Mouse (Mus musculus) small intestine, adult 2 months (tissue): Measurements from ENCODE around the gene Fads3. TPM values are rescaled to one million over a fixed set of nuclear protein-coding genes. Genes with fewer than 3 reads are reported as not detected.

Experiments used
- H3K27ac ChIP-seq: fragments of 200-500 bp; 2 replicates; pipeline ENCODE4 v1.5.1; 2012; ENCODE audit warnings: low read depth, low read length, control low read depth, inconsistent platforms; ENCODE audit not compliant: insufficient read depth
- H3K27me3 ChIP-seq: fragments of 200-500 bp; 2 replicates; pipeline ENCODE4 v1.6.1; 2012; ENCODE audit warnings: mild to moderate bottlenecking, moderate library complexity, low read length, inconsistent platforms; ENCODE audit not compliant: control insufficient read depth, insufficient read depth
- H3K36me3 ChIP-seq: fragments of 200-500 bp; 2 replicates; pipeline ENCODE4 v1.6.1; 2012; ENCODE audit warnings: mild to moderate bottlenecking, low read length, control low read depth, inconsistent platforms; ENCODE audit not compliant: control insufficient read depth, insufficient read depth
- H3K4me1 ChIP-seq: fragments of 200-500 bp; 2 replicates; pipeline ENCODE4 v1.6.1; 2012; ENCODE audit warnings: low read length, inconsistent platforms, mixed read lengths; ENCODE audit not compliant: control insufficient read depth, insufficient read depth, insufficient read length
- H3K4me3 ChIP-seq: fragments of 200-500 bp; 2 replicates; pipeline ENCODE4 v1.5.1; 2012; ENCODE audit warnings: low read depth, mild to moderate bottlenecking, control low read depth, inconsistent platforms, low read length, moderate library complexity
- CTCF ChIP-seq: fragments of 200-500 bp; IDR thresholded peaks from 2 replicates; pipeline ENCODE4 v1.5.1; 2012; ENCODE audit warnings: low read depth, mild to moderate bottlenecking, control low read depth, inconsistent platforms, low read length, moderate library complexity, mixed read lengths; ENCODE audit not compliant: insufficient replicate concordance, insufficient read length; ENCODE audit errors: extremely low read depth
- POLR2A ChIP-seq: fragments of 200-500 bp; IDR thresholded peaks from 2 replicates; pipeline ENCODE4 v1.6.1; 2012; ENCODE audit warnings: low read depth, mild to moderate bottlenecking, control low read depth, inconsistent platforms, low read length, moderate library complexity
- WGBS: fragments of 180-500 bp; shearing (Covaris S2); methylation state at CpG from one replicate; pipeline ENCODE4 v1.1.7; 2018; 5-methylcytosine and 5-hydroxymethylcytosine counted together
- polyA plus RNA-seq: library from polyadenylated mRNA; depleted of rRNA; stranded (reverse); fragments of >200 nt; gene quantifications from 2 replicates; pipeline ENCODE4 v1.2.3, GENCODE M21; 2012; rRNA removed

The Fads3 gene
- polyA plus RNA-seq, 1 experiment: 7.6 TPM

GRCm38 (mm10) chr19:10105034-10105493 is 63.7 kb downstream of the Fads3 start:
- H3K4me1 ChIP-seq: peaks cover 13% of the 10 kb centered on the region
- H3K4me3 ChIP-seq: no peak overlapping the region
- no peaks in the 10 kb centered on the region for H3K36me3 ChIP-seq
- H3K27me3 ChIP-seq: no peaks in the 10 kb centered on the region
- TF ChIP-seq CTCF: no peak
- no peak for TF ChIP-seq POLR2A
- WGBS: 86% methylated on average over 10 of the region's 10 CpGs
- H3K27ac ChIP-seq: no peak overlapping the region

- WGBS: 96% methylated on average over 2 of the region's 2 CpGs
- H3K4me1 ChIP-seq: peaks cover 4% of the 10 kb centered on the region
These were observed 65.3 kb downstream of the Fads3 start for GRCm38 (mm10) chr19:10106634-10107033.

GRCm38 (mm10) chr19:10107051-10107611 is 65.8 kb downstream of the Fads3 start:
- Histone ChIP-seq H3K4me1 (peaks cover 4% of the 10 kb centered on the region; the same call in 1 of the 2 replicates), H3K4me3 (no peak overlapping the region), H3K36me3 (no peaks in the 10 kb centered on the region), H3K27me3 (no peaks in the 10 kb centered on the region), H3K27ac (no peak overlapping the region)
- WGBS: 82% methylated on average over 5 of the region's 5 CpGs
- TF ChIP-seq CTCF (no peak), POLR2A (no peak)

More at GRCm38 (mm10) chr19:10106634-10107033, 65.3 kb downstream of the Fads3 start:
- H3K36me3 ChIP-seq: no peaks in the 10 kb centered on the region
- H3K4me3 ChIP-seq: no peak overlapping the region
- H3K27ac ChIP-seq: no peak overlapping the region
- TF ChIP-seq POLR2A (no peak), CTCF (no peak)
- no peaks in the 10 kb centered on the region for H3K27me3 ChIP-seq

- TF ChIP-seq CTCF (no peak), POLR2A (no peak)
- no peaks in the 10 kb centered on the region for H3K27me3 ChIP-seq
- H3K4me1 ChIP-seq: no peaks in the 10 kb centered on the region
- H3K36me3 ChIP-seq: no peaks in the 10 kb centered on the region
- H3K4me3 ChIP-seq: no peak overlapping the region
- WGBS: 91% methylated on average over 1 of the region's 1 CpGs
- H3K27ac ChIP-seq: no peak overlapping the region
These were observed 66.8 kb downstream of the Fads3 start for GRCm38 (mm10) chr19:10108129-10108528.

GRCm38 (mm10) chr19:10108666-10109065 is 67.3 kb downstream of the Fads3 start:
- 92% methylated on average over 2 of the region's 2 CpGs for WGBS
- Histone ChIP-seq H3K4me3 (no peak overlapping the region), H3K36me3 (no peaks in the 10 kb centered on the region), H3K27me3 (no peaks in the 10 kb centered on the region), H3K27ac (no peak overlapping the region), H3K4me1 (no peaks in the 10 kb centered on the region)
- TF ChIP-seq POLR2A (no peak), CTCF (no peak)

Other genes with a start within 250 kb of the Fads3 start
- gene Scgb2a2, start 194.0 kb upstream of the Fads3 start, polyA plus RNA-seq: not detected in 2 replicates
- gene Incenp, start 142.0 kb upstream of the Fads3 start, polyA plus RNA-seq: 7.7 and 20.4 TPM in 2 replicates
- gene Fth1, start 61.0 kb upstream of the Fads3 start, polyA plus RNA-seq: 9,432 and 18,582 TPM in 2 replicates
- 0.09 and 0.18 TPM in 2 replicates for gene Best1, start 39.9 kb upstream of the Fads3 start, polyA plus RNA-seq
- 4.1 and 4.3 TPM in 2 replicates for gene Rab3il1, start 39.9 kb upstream of the Fads3 start, polyA plus RNA-seq
- gene Fads2, start 60.2 kb downstream of the Fads3 start, polyA plus RNA-seq: 29.6 and 44.9 TPM in 2 replicates
- gene Fads1, start 141.3 kb downstream of the Fads3 start, polyA plus RNA-seq: 8.5 and 11.6 TPM in 2 replicates
- 41.1 and 67.1 TPM in 2 replicates for gene Tmem258, start 162.4 kb downstream of the Fads3 start, polyA plus RNA-seq
- gene Fen1, start 162.6 kb downstream of the Fads3 start, polyA plus RNA-seq: 8.3 and 13.1 TPM in 2 replicates
- 58.3 and 65.5 TPM in 2 replicates for gene Myrf, start 199.2 kb downstream of the Fads3 start, polyA plus RNA-seq